Mouse (Mus musculus): Measurements from ENCODE around the gene Ubash3b.

Ubash3b gene

DNA sequence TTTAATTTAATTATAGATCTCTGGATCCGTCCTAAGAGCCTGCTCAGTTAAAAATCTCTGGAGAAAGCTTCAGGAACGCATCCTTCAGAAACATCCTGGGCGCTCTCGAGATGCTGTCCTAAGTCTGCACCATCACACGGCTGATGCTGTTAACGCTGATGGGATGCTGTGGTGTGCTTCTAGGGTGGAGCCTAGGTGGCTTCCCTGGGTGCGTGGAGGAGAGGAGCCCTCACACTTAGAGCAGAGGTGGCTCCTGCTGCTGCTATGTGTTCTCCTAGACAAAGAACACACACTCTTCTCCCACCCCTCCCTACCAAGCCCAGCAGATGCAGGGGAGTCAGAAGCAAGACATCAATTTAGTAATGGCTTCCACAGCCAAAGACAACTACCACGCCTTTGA is 61.6 kb downstream of the Ubash3b start:
- in situ Hi-C loops (cut with MboI, MseI), result no loop called here

GRCm38 (mm10) chr9:41099067-41099466 is 62.4 kb downstream of the Ubash3b start:
- in situ Hi-C loops (cut with MboI, MseI), result no loop called here

- in situ Hi-C loops (cut with MboI, MseI), result no loop called here
Observed at GRCm38 (mm10) chr9:41098065-41098464, 63.4 kb downstream of the Ubash3b start.

GRCm38 (mm10) chr9:41091993-41092392 is 69.5 kb downstream of the Ubash3b start:
- in situ Hi-C loops (cut with MboI, MseI), result no loop called here

GRCm38 (mm10) chr9:41091187-41091586 is 70.3 kb downstream of the Ubash3b start:
- in situ Hi-C loops (cut with MboI, MseI), result no loop called here

GRCm38 (mm10) chr9:41087831-41088383 is 73.6 kb downstream of the Ubash3b start:
- in situ Hi-C loops (cut with MboI, MseI), result no loop called here

DNA sequence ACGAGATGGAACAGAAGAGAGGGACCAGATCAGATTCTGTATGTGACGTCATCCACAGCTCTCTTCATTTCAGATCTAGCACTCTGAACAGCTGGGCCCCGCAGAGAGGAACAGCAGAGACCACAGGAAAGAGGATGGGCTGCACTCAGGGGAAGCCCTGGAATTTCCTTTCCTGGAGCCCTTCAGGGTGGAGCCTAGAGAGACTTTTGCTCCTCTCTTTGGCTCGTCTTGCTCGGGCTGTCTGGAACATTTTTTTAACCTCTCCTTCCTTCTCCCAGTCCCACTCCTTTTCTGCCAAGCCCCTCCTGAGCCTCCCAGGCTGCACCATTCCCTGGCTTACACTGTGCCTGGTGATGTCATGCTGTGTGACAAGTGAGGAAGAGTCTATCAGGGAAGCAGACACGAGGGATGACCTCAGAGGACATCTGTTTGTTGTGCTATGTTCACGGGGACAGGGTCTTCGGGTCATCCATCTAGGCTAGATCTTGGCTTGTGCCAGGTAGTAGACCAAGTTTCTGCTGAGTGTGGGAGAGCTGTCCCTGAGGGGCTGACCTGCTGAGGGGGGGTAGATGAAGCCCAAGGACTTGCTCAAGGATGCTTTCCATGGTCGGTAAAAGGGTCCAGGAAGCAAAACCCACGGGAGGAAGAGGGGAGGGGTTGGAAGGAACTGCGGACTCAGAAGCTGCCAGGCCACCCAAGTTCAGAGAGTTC is 77.2 kb downstream of the Ubash3b start:
- in situ Hi-C loops (cut with MboI, MseI), result no loop called here

GRCm38 (mm10) chr9:41083386-41084055 is 78.0 kb downstream of the Ubash3b start:
- in situ Hi-C loops (cut with MboI, MseI), result no loop called here

GRCm38 (mm10) chr9:41082891-41083290 is 78.6 kb downstream of the Ubash3b start:
- in situ Hi-C loops (cut with MboI, MseI), result no loop called here

DNA sequence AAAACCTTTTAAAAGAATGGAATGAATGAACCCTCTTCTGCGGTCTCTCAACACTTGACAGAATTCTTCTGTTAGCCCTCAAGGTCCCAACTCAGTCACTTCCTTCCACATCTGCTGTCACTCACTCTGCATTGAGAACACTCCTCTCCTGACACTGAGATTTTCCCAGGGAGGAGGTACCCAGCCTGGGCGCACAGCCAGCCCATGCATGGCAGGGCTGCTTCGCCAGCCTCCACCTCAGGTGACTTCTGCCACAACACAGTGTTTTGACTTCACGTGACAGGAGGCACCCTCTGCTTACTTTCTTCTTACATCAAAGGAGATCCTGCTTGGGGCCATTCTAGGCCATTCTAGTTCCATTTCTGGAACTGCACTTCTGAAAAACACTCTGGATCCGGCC is 80.6 kb downstream of the Ubash3b start:
- in situ Hi-C loops (cut with MboI, MseI), result no loop called here

- in situ Hi-C loops (cut with MboI, MseI), result no loop called here
Observed at GRCm38 (mm10) chr9:41079428-41080155, 81.9 kb downstream of the Ubash3b start.

GRCm38 (mm10) chr9:41078198-41078597 is 83.3 kb downstream of the Ubash3b start:
- in situ Hi-C loops (cut with MboI, MseI), result no loop called here

- in situ Hi-C loops (cut with MboI, MseI), result no loop called here
Observed at GRCm38 (mm10) chr9:41076150-41076549, 85.3 kb downstream of the Ubash3b start.

DNA sequence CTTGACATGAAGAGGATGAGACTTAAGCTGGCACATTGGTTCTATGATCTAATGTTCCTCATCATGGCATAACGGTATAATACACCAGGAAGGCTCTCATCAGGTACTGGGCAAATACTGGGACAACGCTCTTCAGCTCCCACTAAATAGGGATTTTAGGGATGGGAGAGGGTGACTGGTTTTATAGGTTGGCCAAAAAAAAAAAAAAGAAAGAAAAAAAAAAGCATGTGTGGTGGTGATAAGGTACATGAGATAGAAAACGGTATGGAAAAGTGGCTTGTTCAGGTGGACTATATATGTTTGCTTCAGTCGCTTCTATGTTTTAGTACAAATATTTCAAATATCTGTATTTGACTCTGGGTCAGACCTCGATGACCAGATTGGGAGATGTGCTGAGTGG is 86.0 kb downstream of the Ubash3b start:
- in situ Hi-C loops (cut with MboI, MseI), result no loop called here

DNA sequence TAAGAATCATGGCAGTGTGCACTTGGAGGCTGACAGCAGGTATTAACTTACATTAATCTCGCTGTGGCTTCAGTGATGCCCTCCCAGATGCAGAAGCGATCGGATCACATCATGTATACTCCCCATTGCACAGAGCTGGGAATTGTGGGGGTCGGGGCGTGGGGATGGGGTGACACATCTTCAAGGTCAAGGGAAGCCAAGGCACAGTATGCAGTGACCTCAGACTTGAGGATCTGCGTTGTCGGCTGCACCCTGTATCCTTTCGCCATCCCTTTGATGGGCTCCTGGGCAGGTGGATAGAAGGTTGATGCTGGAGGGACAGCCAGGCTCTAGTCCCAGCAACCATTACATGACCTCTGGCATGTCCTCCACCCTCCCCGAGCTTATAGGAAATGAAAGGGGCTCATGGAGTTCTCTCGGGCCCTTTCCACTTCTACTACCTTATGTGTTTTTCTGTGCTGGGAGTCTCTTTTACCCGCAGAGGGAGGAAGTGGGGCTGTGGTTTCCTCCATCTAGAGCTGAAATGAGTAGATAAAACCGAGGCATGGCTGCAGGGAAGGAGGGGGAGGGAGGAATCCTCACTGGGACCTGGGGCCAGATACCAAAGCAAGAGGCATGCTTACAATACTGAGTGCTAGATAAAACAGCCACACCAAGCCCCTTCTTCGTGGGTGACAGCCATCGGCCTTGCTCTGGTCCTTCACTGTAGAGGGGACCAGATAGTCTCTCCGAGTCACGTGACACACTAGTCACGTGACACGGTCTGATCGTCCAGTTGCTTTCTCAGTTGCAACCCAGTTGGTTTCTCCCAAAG is 88.1 kb downstream of the Ubash3b start:
- in situ Hi-C loops (cut with MboI, MseI), result loop anchor here (5.0 kb wide), 1 partner anchor 44 kb away; no protein-coding TSS in a partner anchor

DNA sequence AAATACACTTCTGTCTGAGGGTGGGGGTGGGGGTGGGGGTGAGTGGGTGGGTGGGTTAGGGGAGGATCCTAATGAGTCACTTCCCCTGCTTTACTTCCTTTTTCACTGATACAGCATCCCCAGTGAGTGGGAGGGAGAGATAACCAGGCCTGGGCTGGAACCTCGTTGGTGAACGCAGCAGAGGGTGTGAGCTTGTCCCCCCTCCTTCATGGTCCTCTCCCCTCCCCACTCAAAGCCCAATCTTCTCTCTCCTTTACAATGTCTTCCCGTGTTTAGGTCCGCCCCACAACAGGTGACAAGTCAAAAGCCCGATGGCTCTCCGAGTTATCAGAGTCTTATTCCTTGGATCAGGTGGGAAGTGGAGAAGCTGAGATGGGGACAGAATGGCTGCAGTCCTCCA is 88.7 kb downstream of the Ubash3b start:
- in situ Hi-C loops (cut with MboI, MseI), result loop anchor here (5.0 kb wide), 1 partner anchor 45 kb away; no protein-coding TSS in a partner anchor

DNA sequence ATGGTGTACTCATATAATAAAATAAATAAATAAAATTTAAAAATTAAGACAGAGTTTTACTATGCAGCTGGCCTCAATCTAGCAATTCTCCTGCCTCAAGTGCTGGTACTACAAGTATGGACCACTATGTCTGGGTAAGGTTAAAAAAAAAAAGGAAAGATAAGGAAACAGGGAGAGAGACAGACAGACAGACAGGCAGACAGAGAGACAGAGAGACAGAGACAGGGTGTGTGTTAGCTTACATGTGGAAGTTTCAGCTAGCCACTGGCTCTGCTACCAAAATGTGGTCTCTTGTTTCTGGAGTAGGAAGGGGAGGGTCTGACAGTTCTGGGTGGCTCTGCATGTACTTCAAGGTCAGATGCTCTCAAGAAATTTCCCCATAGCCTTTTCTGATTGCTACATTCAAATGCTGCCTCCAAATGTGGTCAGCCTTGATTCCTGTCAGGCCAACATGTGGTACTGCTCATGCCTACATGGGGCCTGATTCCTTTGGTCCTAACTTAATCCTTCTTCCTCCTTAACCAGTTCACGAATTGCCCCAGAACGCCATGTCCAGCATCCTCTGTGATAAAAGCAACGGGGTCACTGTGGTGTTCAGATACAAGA is 89.5 kb downstream of the Ubash3b start:
- in situ Hi-C loops (cut with MboI, MseI), result loop anchor here (5.0 kb wide), 1 partner anchor 45 kb away; no protein-coding TSS in a partner anchor

DNA sequence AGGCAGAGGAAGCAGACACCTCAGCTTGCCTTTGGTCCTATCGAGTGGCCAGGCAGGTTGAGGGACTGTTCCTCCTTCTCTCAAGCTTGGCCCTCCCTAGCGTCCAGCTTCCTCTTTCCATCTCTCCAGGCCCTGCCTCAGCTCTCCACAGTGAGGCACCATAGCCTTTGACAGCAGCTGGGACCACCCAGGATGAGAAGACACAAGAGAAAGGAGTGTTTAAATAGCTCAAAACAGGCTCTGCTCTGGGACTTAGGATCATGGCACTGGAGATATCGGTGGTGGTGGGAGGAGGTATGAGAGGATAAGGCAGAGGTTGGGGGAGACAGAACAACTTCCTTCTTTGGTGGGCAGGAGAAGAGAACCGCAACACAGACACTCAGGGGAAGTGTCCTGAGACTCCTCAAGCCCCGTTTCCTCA is 90.7 kb downstream of the Ubash3b start:
- in situ Hi-C loops (cut with MboI, MseI), result loop anchor here (5.0 kb wide), 1 partner anchor 47 kb away; no protein-coding TSS in a partner anchor

DNA sequence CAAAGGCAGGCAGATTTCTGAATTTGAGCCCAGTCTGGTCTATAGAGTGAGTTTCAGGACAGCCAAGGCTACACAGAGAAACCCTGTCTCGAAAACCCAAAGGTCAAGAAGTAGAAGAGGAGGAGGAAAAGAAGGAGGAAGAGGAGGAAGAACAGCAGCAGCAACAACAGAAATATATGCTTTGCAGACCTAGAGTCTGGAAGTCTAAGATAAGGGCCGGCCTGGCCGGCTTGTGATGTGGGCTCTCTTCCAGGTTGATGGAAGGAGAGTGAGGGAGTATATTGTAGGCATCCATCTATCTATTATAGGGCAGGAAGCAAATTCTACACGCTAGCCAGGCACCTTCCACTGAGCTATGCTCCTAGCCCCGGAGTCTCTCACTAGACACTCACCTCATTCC is 92.0 kb downstream of the Ubash3b start:
- in situ Hi-C loops (cut with MboI, MseI), result no loop called here

DNA sequence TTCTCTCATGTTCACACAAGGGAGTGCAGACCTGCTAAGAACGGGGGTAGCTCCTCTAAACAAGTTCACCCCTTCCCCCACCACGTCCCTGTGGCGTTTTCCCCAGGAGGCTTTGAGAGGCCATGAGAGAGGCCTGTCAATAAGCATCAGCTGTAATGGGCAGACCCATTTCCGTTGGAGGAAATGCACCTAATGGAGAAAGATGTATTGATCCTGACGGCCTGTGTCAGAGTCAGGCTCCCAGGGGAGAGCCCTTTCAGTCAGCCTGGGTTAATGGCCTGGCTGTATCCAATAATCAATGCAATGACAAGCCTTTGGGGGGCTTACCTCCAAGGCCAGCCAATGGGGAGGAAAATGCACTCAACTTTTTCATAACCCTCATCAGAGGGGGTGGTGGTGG is 100.1 kb downstream of the Ubash3b start:
- in situ Hi-C loops (cut with MboI, MseI), result no loop called here

DNA sequence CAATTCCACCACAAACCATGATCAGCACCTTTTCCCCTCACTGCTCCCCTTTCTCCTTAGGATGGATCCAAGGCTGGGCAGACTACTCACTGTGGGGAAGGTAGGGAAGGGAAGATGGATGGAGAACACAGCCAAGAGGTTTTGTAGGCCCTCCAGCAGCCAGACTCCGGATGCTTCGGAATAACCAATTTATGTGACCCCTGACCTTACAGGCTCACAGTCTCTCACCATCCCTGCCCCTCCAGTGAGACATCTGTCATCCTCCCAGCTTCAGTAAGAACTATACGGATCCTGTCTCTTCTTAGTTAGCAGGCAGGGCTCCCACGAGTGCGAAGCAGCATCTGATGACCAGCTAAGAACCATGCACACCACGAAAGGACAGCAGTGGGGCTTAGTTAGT is 100.9 kb downstream of the Ubash3b start:
- in situ Hi-C loops (cut with MboI, MseI), result no loop called here
